Mouse (Mus musculus): Measurements from ENCODE around the gene Sptbn2. TPM values are rescaled to one million over a fixed set of nuclear protein-coding genes. Genes with fewer than 3 reads are reported as not detected.

Gene Sptbn2
- total and polyA plus RNA-seq, 3 experiments = 0.16 to 0.30 (median 0.21) TPM

- H3K36me3 ChIP-seq (replicated peaks) = no peaks in the 10 kb centered on the region
- ATAC-seq (ENCODE audit: extremely low read depth, insufficient number of reproducible peaks, low FRiP score, poor library complexity, severe bottlenecking) (no peak), DNase-seq (ENCODE audit: low spot score) (no peak)
- TF ChIP-seq POLR2AphosphoS5 (IDR thresholded peaks at IDR 0.05; ENCODE audit: insufficient replicate concordance, low read depth, low read length) (no peak), TAL1 (conservative IDR thresholded peaks at IDR 0.05; ENCODE audit: low read depth, low read length) (no peak), GATA1 (IDR thresholded peaks at IDR 0.05; ENCODE audit: borderline replicate concordance, low read length) (no peak), GATA2 (IDR thresholded peaks at IDR 0.05; ENCODE audit: borderline replicate concordance, low read depth, low read length) (no peak), CTCF (IDR thresholded peaks at IDR 0.05; ENCODE audit: low read depth, low read length) (no peak)
- peaks cover 10% of the 10 kb centered on the region for H3K4me1 ChIP-seq (ENCODE audit: insufficient read depth, low read depth, low read length)
- H3K9me3 ChIP-seq (replicated peaks) = peaks cover 4% of the 10 kb centered on the region
- peaks cover 26% of the 10 kb centered on the region for H3K27me3 ChIP-seq (ENCODE audit: insufficient read depth, low read length)
- H3K4me3 ChIP-seq (ENCODE audit: low read depth, low read length) = no peak overlapping the region
These were observed 6.3 kb downstream of the Sptbn2 start for GRCm38 (mm10) chr19:4717281-4717680.

- no peak overlapping the region; the same call in 1 of the 2 replicates for H3K4me3 ChIP-seq (ENCODE audit: low read depth, low read length)
- DNase-seq (ENCODE audit: low spot score) = no peak
- ATAC-seq (ENCODE audit: extremely low read depth, insufficient number of reproducible peaks, low FRiP score, poor library complexity, severe bottlenecking) = no peak
- no peaks in the 10 kb centered on the region for H3K36me3 ChIP-seq (replicated peaks)
- peaks cover 22% of the 10 kb centered on the region for H3K27me3 ChIP-seq (ENCODE audit: insufficient read depth, low read length)
- TF ChIP-seq CTCF (IDR thresholded peaks at IDR 0.05; ENCODE audit: low read depth, low read length) (no peak), TAL1 (conservative IDR thresholded peaks at IDR 0.05; ENCODE audit: low read depth, low read length) (no peak), GATA2 (IDR thresholded peaks at IDR 0.05; ENCODE audit: borderline replicate concordance, low read depth, low read length) (no peak), GATA1 (IDR thresholded peaks at IDR 0.05; ENCODE audit: borderline replicate concordance, low read length) (no peak), POLR2AphosphoS5 (IDR thresholded peaks at IDR 0.05; ENCODE audit: insufficient replicate concordance, low read depth, low read length) (no peak)
- peaks cover 10% of the 10 kb centered on the region for H3K4me1 ChIP-seq (ENCODE audit: insufficient read depth, low read depth, low read length)
- H3K9me3 ChIP-seq (replicated peaks) = no peaks in the 10 kb centered on the region
These were observed 7.7 kb downstream of the Sptbn2 start for GRCm38 (mm10) chr19:4718716-4719115.

GRCm38 (mm10) chr19:4719351-4719764 is 8.4 kb downstream of the Sptbn2 start:
- Histone ChIP-seq H3K4me1 (ENCODE audit: insufficient read depth, low read depth, low read length) (peaks cover 10% of the 10 kb centered on the region), H3K4me3 (ENCODE audit: low read depth, low read length) (no peak overlapping the region), H3K36me3 (replicated peaks) (no peaks in the 10 kb centered on the region), H3K27me3 (ENCODE audit: insufficient read depth, low read length) (peaks cover 23% of the 10 kb centered on the region; the same call in 1 of the 2 replicates), H3K9me3 (replicated peaks) (no peaks in the 10 kb centered on the region)
- TF ChIP-seq CTCF (IDR thresholded peaks at IDR 0.05; ENCODE audit: low read depth, low read length) = no peak
- TF ChIP-seq POLR2AphosphoS5 (IDR thresholded peaks at IDR 0.05; ENCODE audit: insufficient replicate concordance, low read depth, low read length) = no peak
- no peak for ATAC-seq (ENCODE audit: extremely low read depth, insufficient number of reproducible peaks, low FRiP score, poor library complexity, severe bottlenecking)
- no peak for DNase-seq (ENCODE audit: low spot score)

GRCm38 (mm10) chr19:4720112-4720511 is 9.1 kb downstream of the Sptbn2 start:
- H3K4me3 ChIP-seq (ENCODE audit: low read depth, low read length) = no peak overlapping the region

GRCm38 (mm10) chr19:4720671-4721244 is 9.8 kb downstream of the Sptbn2 start:
- ATAC-seq (ENCODE audit: extremely low read depth, insufficient number of reproducible peaks, low FRiP score, poor library complexity, severe bottlenecking) = no peak
- H3K27me3 ChIP-seq (ENCODE audit: insufficient read depth, low read length) = peaks cover 23% of the 10 kb centered on the region; the same call in 1 of the 2 replicates
- no peaks in the 10 kb centered on the region for H3K36me3 ChIP-seq (replicated peaks)
- peaks cover 10% of the 10 kb centered on the region for H3K4me1 ChIP-seq (ENCODE audit: insufficient read depth, low read depth, low read length)
- TF ChIP-seq GATA1 (IDR thresholded peaks at IDR 0.05; ENCODE audit: borderline replicate concordance, low read length) (no peak), GATA2 (IDR thresholded peaks at IDR 0.05; ENCODE audit: borderline replicate concordance, low read depth, low read length) (no peak), CTCF (IDR thresholded peaks at IDR 0.05; ENCODE audit: low read depth, low read length) (no peak), TAL1 (conservative IDR thresholded peaks at IDR 0.05; ENCODE audit: low read depth, low read length) (no peak), POLR2AphosphoS5 (IDR thresholded peaks at IDR 0.05; ENCODE audit: insufficient replicate concordance, low read depth, low read length) (no peak)
- H3K9me3 ChIP-seq (replicated peaks) = no peaks in the 10 kb centered on the region
- DNase-seq (ENCODE audit: low spot score) = no peak
- H3K4me3 ChIP-seq (ENCODE audit: low read depth, low read length) = no peak overlapping the region

More at GRCm38 (mm10) chr19:4720112-4720511, 9.1 kb downstream of the Sptbn2 start:
- DNase-seq (ENCODE audit: low spot score) (no peak), ATAC-seq (ENCODE audit: extremely low read depth, insufficient number of reproducible peaks, low FRiP score, poor library complexity, severe bottlenecking) (no peak)
- H3K4me1 ChIP-seq (ENCODE audit: insufficient read depth, low read depth, low read length) = peaks cover 10% of the 10 kb centered on the region
- H3K27me3 ChIP-seq (ENCODE audit: insufficient read depth, low read length) = peaks cover 23% of the 10 kb centered on the region; the same call in 1 of the 2 replicates
- TF ChIP-seq GATA1 (IDR thresholded peaks at IDR 0.05; ENCODE audit: borderline replicate concordance, low read length) (no peak), GATA2 (IDR thresholded peaks at IDR 0.05; ENCODE audit: borderline replicate concordance, low read depth, low read length) (no peak), CTCF (IDR thresholded peaks at IDR 0.05; ENCODE audit: low read depth, low read length) (no peak), POLR2AphosphoS5 (IDR thresholded peaks at IDR 0.05; ENCODE audit: insufficient replicate concordance, low read depth, low read length) (no peak), TAL1 (conservative IDR thresholded peaks at IDR 0.05; ENCODE audit: low read depth, low read length) (no peak)
- no peaks in the 10 kb centered on the region for H3K9me3 ChIP-seq (replicated peaks)
- H3K36me3 ChIP-seq (replicated peaks) = no peaks in the 10 kb centered on the region

GRCm38 (mm10) chr19:4729186-4729585 is 18.2 kb downstream of the Sptbn2 start:
- Histone ChIP-seq H3K4me1 (ENCODE audit: insufficient read depth, low read depth, low read length) (no peaks in the 10 kb centered on the region), H3K27me3 (ENCODE audit: insufficient read depth, low read length) (peaks cover 33% of the 10 kb centered on the region), H3K4me3 (ENCODE audit: low read depth, low read length) (no peak overlapping the region), H3K9me3 (replicated peaks) (no peaks in the 10 kb centered on the region), H3K36me3 (replicated peaks) (no peaks in the 10 kb centered on the region)
- DNase-seq (ENCODE audit: low spot score) (no peak), ATAC-seq (ENCODE audit: extremely low read depth, insufficient number of reproducible peaks, low FRiP score, poor library complexity, severe bottlenecking) (no peak)
- TF ChIP-seq CTCF (IDR thresholded peaks at IDR 0.05; ENCODE audit: low read depth, low read length) = no peak
- no peak for TF ChIP-seq POLR2AphosphoS5 (IDR thresholded peaks at IDR 0.05; ENCODE audit: insufficient replicate concordance, low read depth, low read length)
- TF ChIP-seq GATA2 (IDR thresholded peaks at IDR 0.05; ENCODE audit: borderline replicate concordance, low read depth, low read length) = no peak
- no peak for TF ChIP-seq GATA1 (IDR thresholded peaks at IDR 0.05; ENCODE audit: borderline replicate concordance, low read length)
- TF ChIP-seq TAL1 (conservative IDR thresholded peaks at IDR 0.05; ENCODE audit: low read depth, low read length) = no peak

Measured in G1E (cell line).